Mouse (Mus musculus): ENCODE data around the gene Oca2. TPM values are rescaled to one million over a fixed set of nuclear protein-coding genes. Genes with fewer than 3 reads are reported as not detected.

The Oca2 gene
- polyA plus RNA-seq, 1 experiment from 2014 or later: 0.05 TPM

- ATAC-seq (ENCODE audit: borderline replicate concordance, extremely low read depth, low FRiP score, low TSS enrichment): no peak
- Histone ChIP-seq H3K4me1 (no peaks in the 10 kb centered on the region), H3K9ac (no peak overlapping the region), H3K9me3 (no peaks in the 10 kb centered on the region), H3K4me2 (no peak overlapping the region), H3K36me3 (no peaks in the 10 kb centered on the region), H3K27me3 (no peaks in the 10 kb centered on the region), H3K4me3 (no peak overlapping the region), H3K27ac (no peak overlapping the region)
- WGBS: 81% methylated on average over 2 of the region's 2 CpGs
These were observed 37.9 kb downstream of the Oca2 start for GRCm38 (mm10) chr7:56277506-56277905.

GRCm38 (mm10) chr7:56291468-56292115, 52.0 kb downstream of the Oca2 start:
- no peak overlapping the region for H3K4me3 ChIP-seq
- no peaks in the 10 kb centered on the region for H3K27me3 ChIP-seq
- H3K36me3 ChIP-seq: no peaks in the 10 kb centered on the region
- H3K27ac ChIP-seq: no peak overlapping the region
- no peaks in the 10 kb centered on the region for H3K4me1 ChIP-seq
- H3K4me2 ChIP-seq: no peak overlapping the region
- WGBS: 30% methylated on average over 6 of the region's 6 CpGs
- H3K9me3 ChIP-seq: no peaks in the 10 kb centered on the region
- no peak overlapping the region for H3K9ac ChIP-seq
- ATAC-seq (ENCODE audit: borderline replicate concordance, extremely low read depth, low FRiP score, low TSS enrichment): no peak

- WGBS: 18% methylated on average over 1 of the region's 1 CpGs
- Histone ChIP-seq H3K9ac (no peak overlapping the region), H3K27ac (peak overlapping the region; percentile 64; the same call in 1 of the 2 replicates), H3K4me3 (no peak overlapping the region), H3K36me3 (no peaks in the 10 kb centered on the region), H3K4me1 (no peaks in the 10 kb centered on the region), H3K27me3 (no peaks in the 10 kb centered on the region), H3K4me2 (no peak overlapping the region), H3K9me3 (no peaks in the 10 kb centered on the region)
- peak; percentile 73; the same call in 1 of the 2 replicates for ATAC-seq (ENCODE audit: borderline replicate concordance, extremely low read depth, low FRiP score, low TSS enrichment)
These were observed 64.8 kb downstream of the Oca2 start for GRCm38 (mm10) chr7:56304408-56304807.

- Histone ChIP-seq H3K36me3 (no peaks in the 10 kb centered on the region), H3K4me1 (no peaks in the 10 kb centered on the region), H3K4me3 (no peak overlapping the region), H3K27me3 (no peaks in the 10 kb centered on the region), H3K9ac (no peak overlapping the region), H3K4me2 (no peak overlapping the region), H3K9me3 (no peaks in the 10 kb centered on the region), H3K27ac (no peak overlapping the region)
- no peak for ATAC-seq (ENCODE audit: borderline replicate concordance, extremely low read depth, low FRiP score, low TSS enrichment)
- 84% methylated on average over 5 of the region's 5 CpGs for WGBS
These were observed 74.8 kb downstream of the Oca2 start for GRCm38 (mm10) chr7:56314358-56314757.

- Histone ChIP-seq H3K27ac (no peak overlapping the region), H3K9ac (no peak overlapping the region), H3K4me2 (no peak overlapping the region), H3K4me3 (no peak overlapping the region), H3K27me3 (no peaks in the 10 kb centered on the region), H3K4me1 (no peaks in the 10 kb centered on the region), H3K9me3 (no peaks in the 10 kb centered on the region), H3K36me3 (no peaks in the 10 kb centered on the region)
- WGBS: 59% methylated on average over 7 of the region's 7 CpGs
- ATAC-seq (ENCODE audit: borderline replicate concordance, extremely low read depth, low FRiP score, low TSS enrichment): no peak
These were observed 76.3 kb downstream of the Oca2 start for GRCm38 (mm10) chr7:56315630-56316529.

- H3K36me3 ChIP-seq: no peaks in the 10 kb centered on the region
- H3K4me3 ChIP-seq: no peak overlapping the region
- no peaks in the 10 kb centered on the region for H3K9me3 ChIP-seq
- no peaks in the 10 kb centered on the region for H3K27me3 ChIP-seq
- 38% methylated on average over 4 of the region's 4 CpGs for WGBS
- no peak overlapping the region for H3K4me2 ChIP-seq
- no peaks in the 10 kb centered on the region for H3K4me1 ChIP-seq
- ATAC-seq (ENCODE audit: borderline replicate concordance, extremely low read depth, low FRiP score, low TSS enrichment): no peak
- no peak overlapping the region for H3K27ac ChIP-seq
- H3K9ac ChIP-seq: no peak overlapping the region
These were observed 88.2 kb downstream of the Oca2 start for GRCm38 (mm10) chr7:56327738-56328137.

GRCm38 (mm10) chr7:56348528-56348927, 109.0 kb downstream of the Oca2 start:
- no peak overlapping the region for H3K9ac ChIP-seq
- H3K27me3 ChIP-seq: no peaks in the 10 kb centered on the region
- H3K9me3 ChIP-seq: no peaks in the 10 kb centered on the region
- no peaks in the 10 kb centered on the region for H3K4me1 ChIP-seq
- H3K36me3 ChIP-seq: no peaks in the 10 kb centered on the region
- WGBS: 32% methylated on average over 3 of the region's 3 CpGs
- no peak overlapping the region for H3K4me2 ChIP-seq
- no peak overlapping the region for H3K4me3 ChIP-seq
- H3K27ac ChIP-seq: no peak overlapping the region
- ATAC-seq (ENCODE audit: borderline replicate concordance, extremely low read depth, low FRiP score, low TSS enrichment): no peak

- 76% methylated on average over 4 of the region's 4 CpGs for WGBS
- H3K27me3 ChIP-seq: no peaks in the 10 kb centered on the region
- H3K9me3 ChIP-seq: no peaks in the 10 kb centered on the region
- no peak overlapping the region for H3K27ac ChIP-seq
- no peak overlapping the region for H3K4me2 ChIP-seq
- no peak overlapping the region for H3K9ac ChIP-seq
- no peaks in the 10 kb centered on the region for H3K36me3 ChIP-seq
- no peak overlapping the region for H3K4me3 ChIP-seq
- no peaks in the 10 kb centered on the region for H3K4me1 ChIP-seq
- ATAC-seq (ENCODE audit: borderline replicate concordance, extremely low read depth, low FRiP score, low TSS enrichment): no peak
These were observed 117.2 kb downstream of the Oca2 start for GRCm38 (mm10) chr7:56356658-56357342.

- no peaks in the 10 kb centered on the region for H3K9me3 ChIP-seq
These were observed 142.3 kb downstream of the Oca2 start for GRCm38 (mm10) chr7:56381750-56382421.

GRCm38 (mm10) chr7:56382706-56383105, 143.1 kb downstream of the Oca2 start:
- H3K36me3 ChIP-seq: no peaks in the 10 kb centered on the region
- 68% methylated on average over 1 of the region's 1 CpGs for WGBS
- H3K4me1 ChIP-seq: no peaks in the 10 kb centered on the region
- no peak overlapping the region for H3K27ac ChIP-seq
- no peak overlapping the region for H3K4me2 ChIP-seq
- no peaks in the 10 kb centered on the region for H3K9me3 ChIP-seq
- no peak overlapping the region for H3K4me3 ChIP-seq
- no peaks in the 10 kb centered on the region for H3K27me3 ChIP-seq
- no peak overlapping the region for H3K9ac ChIP-seq
- ATAC-seq (ENCODE audit: borderline replicate concordance, extremely low read depth, low FRiP score, low TSS enrichment): no peak

More at GRCm38 (mm10) chr7:56381750-56382421, 142.3 kb downstream of the Oca2 start:
- H3K4me1 ChIP-seq: no peaks in the 10 kb centered on the region
- H3K27ac ChIP-seq: no peak overlapping the region
- H3K4me3 ChIP-seq: no peak overlapping the region
- 68% methylated on average over 4 of the region's 4 CpGs for WGBS
- H3K9ac ChIP-seq: no peak overlapping the region
- no peak for ATAC-seq (ENCODE audit: borderline replicate concordance, extremely low read depth, low FRiP score, low TSS enrichment)
- H3K4me2 ChIP-seq: no peak overlapping the region
- H3K27me3 ChIP-seq: no peaks in the 10 kb centered on the region
- H3K36me3 ChIP-seq: no peaks in the 10 kb centered on the region

GRCm38 (mm10) chr7:56388295-56388694, 148.7 kb downstream of the Oca2 start:
- H3K4me2 ChIP-seq: no peak overlapping the region
- no peaks in the 10 kb centered on the region for H3K4me1 ChIP-seq
- 57% methylated on average over 2 of the region's 2 CpGs for WGBS
- no peak overlapping the region for H3K4me3 ChIP-seq
- H3K27me3 ChIP-seq: no peaks in the 10 kb centered on the region
- no peak overlapping the region for H3K9ac ChIP-seq
- no peak for ATAC-seq (ENCODE audit: borderline replicate concordance, extremely low read depth, low FRiP score, low TSS enrichment)
- H3K9me3 ChIP-seq: no peaks in the 10 kb centered on the region
- H3K27ac ChIP-seq: no peak overlapping the region
- H3K36me3 ChIP-seq: no peaks in the 10 kb centered on the region

Measured in lung, embryonic 15.5 days (tissue).